Mouse (Mus musculus) MEL (cell line): Measurements from ENCODE around the gene Xntrpc. TPM values are rescaled to one million over a fixed set of nuclear protein-coding genes. Genes with fewer than 3 reads are reported as not detected.

Source experiments
- DNase-seq: peaks from one replicate; pipeline ENCODE4 v3.0.0; 2011; ENCODE audit warnings: low read depth, low spot score
- H3K27ac ChIP-seq: 2 replicates; pipeline ENCODE4 v1.5.1; 2012; ENCODE audit warnings: low read depth, mild to moderate bottlenecking, control low read depth, low read length, moderate library complexity; ENCODE audit not compliant: control insufficient read depth
- H3K27me3 ChIP-seq, 2 experiments: fragments of 150-350 bp in 1 of 2; sonication (generic) in 1 of 2; 2 replicates each; pipeline ENCODE4 v1.6.1; 2012; ENCODE audit warnings: low read length in 2 of 2, mild to moderate bottlenecking in 2 of 2, improper control_type of control experiment in 1 of 2, moderate library complexity in 1 of 2; ENCODE audit not compliant: insufficient read depth in 2 of 2, control insufficient read depth in 1 of 2
- H3K36me3 ChIP-seq, 2 experiments: 2 replicates each; pipeline ENCODE4 v1.6.1; 2012 to 2014; ENCODE audit warnings: low read length in 2 of 2, improper control_type of control experiment in 1 of 2, inconsistent platforms in 1 of 2, mild to moderate bottlenecking in 1 of 2; ENCODE audit not compliant: insufficient read depth in 2 of 2, control insufficient read depth in 1 of 2
- H3K4me1 ChIP-seq, 2 experiments: fragments of 150-350 bp in 1 of 2; sonication (generic) in 1 of 2; 2 replicates each; pipeline ENCODE4 v1.6.1; 2012; ENCODE audit warnings: low read length in 2 of 2, improper control_type of control experiment in 1 of 2, mild to moderate bottlenecking in 1 of 2; ENCODE audit not compliant: insufficient read depth in 2 of 2, control insufficient read depth in 1 of 2
- H3K4me3 ChIP-seq, 2 experiments: fragments of 150-350 bp in 1 of 2; sonication (generic) in 1 of 2; 2 replicates each; pipeline ENCODE4 v1.5.1; 2012; ENCODE audit warnings: low read depth in 2 of 2, low read length in 2 of 2, mild to moderate bottlenecking in 2 of 2, moderate library complexity in 2 of 2, control low read depth in 1 of 2, improper control_type of control experiment in 1 of 2; ENCODE audit not compliant: control insufficient read depth in 1 of 2, insufficient read depth in 1 of 2
- H3K79me2 ChIP-seq: 2 replicates; pipeline ENCODE4 v1.6.1; 2012; ENCODE audit warnings: mild to moderate bottlenecking, low read length, moderate library complexity; ENCODE audit not compliant: control insufficient read depth, poor library complexity, insufficient read depth
- H3K9ac ChIP-seq: 2 replicates; pipeline ENCODE4 v1.6.1; 2012; ENCODE audit warnings: low read depth, mild to moderate bottlenecking, control low read depth, low read length, moderate library complexity; ENCODE audit not compliant: control insufficient read depth, poor library complexity, severe bottlenecking
- H3K9me3 ChIP-seq: fragments of 150-350 bp; sonication (generic); replicated peaks from 2 replicates; pipeline ENCODE4 v1.6.1; 2012; ENCODE audit warnings: mild to moderate bottlenecking, low read length, improper control_type of control experiment, moderate library complexity; ENCODE audit not compliant: insufficient read depth
- CHD2 ChIP-seq: IDR thresholded peaks from 2 replicates; pipeline ENCODE4 v1.6.1; 2011; ENCODE audit warnings: low read length, improper control_type of control experiment
- E2F4 ChIP-seq: IDR thresholded peaks from 2 replicates; pipeline ENCODE4 v1.6.1; 2011; ENCODE audit warnings: low read depth, low read length, improper control_type of control experiment, borderline replicate concordance
- ETS1 ChIP-seq: IDR thresholded peaks from 2 replicates; pipeline ENCODE4 v1.6.1; 2012; ENCODE audit warnings: low read depth, mild to moderate bottlenecking, inconsistent platforms, low read length, improper control_type of control experiment, moderate library complexity
- GABPA ChIP-seq: IDR thresholded peaks from 2 replicates; pipeline ENCODE4 v1.6.1; 2012; ENCODE audit warnings: low read depth, mild to moderate bottlenecking, inconsistent platforms, low read length, improper control_type of control experiment, moderate library complexity
- GATA1 ChIP-seq: IDR thresholded peaks from 2 replicates; pipeline ENCODE4 v1.6.1; 2011; ENCODE audit warnings: low read depth, low read length, improper control_type of control experiment
- JUND ChIP-seq: IDR thresholded peaks from 2 replicates; pipeline ENCODE4 v1.6.1; 2011; ENCODE audit warnings: low read depth, mild to moderate bottlenecking, improper control_type of control experiment, low read length
- MAX ChIP-seq: IDR thresholded peaks from 2 replicates; pipeline ENCODE4 v1.6.1; 2011; ENCODE audit warnings: low read length, improper control_type of control experiment
- MAZ ChIP-seq: IDR thresholded peaks from 2 replicates; pipeline ENCODE4 v1.6.1; 2012; ENCODE audit warnings: low read depth, mild to moderate bottlenecking, inconsistent platforms, low read length, improper control_type of control experiment
- MYC ChIP-seq: IDR thresholded peaks from 2 replicates; pipeline ENCODE4 v1.6.1; 2011; ENCODE audit warnings: low read depth, mild to moderate bottlenecking, low read length, improper control_type of control experiment, moderate library complexity
- POLR2A ChIP-seq, 2 experiments: IDR thresholded peaks; 2 replicates each; pipeline ENCODE4 v1.6.1; 2011 to 2012; ENCODE audit warnings: low read length in 2 of 2, mild to moderate bottlenecking in 2 of 2, control low read depth in 1 of 2, improper control_type of control experiment in 1 of 2, low read depth in 1 of 2, moderate library complexity in 1 of 2; ENCODE audit not compliant: control insufficient read depth in 1 of 2, insufficient read depth in 1 of 2, poor library complexity in 1 of 2
- POLR2AphosphoS2 ChIP-seq: IDR thresholded peaks from 2 replicates; pipeline ENCODE4 v1.6.1; 2011; ENCODE audit warnings: low read length, improper control_type of control experiment
- RCOR1 ChIP-seq: IDR thresholded peaks from 2 replicates; pipeline ENCODE4 v1.6.1; 2012; ENCODE audit warnings: low read depth, mild to moderate bottlenecking, inconsistent platforms, low read length, improper control_type of control experiment
- TAL1 ChIP-seq: IDR thresholded peaks from 2 replicates; pipeline ENCODE4 v1.6.1; 2012; ENCODE audit warnings: mild to moderate bottlenecking, inconsistent platforms, low read length, moderate library complexity, mixed read lengths
- USF1 ChIP-seq: IDR thresholded peaks from 2 replicates; pipeline ENCODE4 v1.6.1; 2014; ENCODE audit warnings: low read depth, mild to moderate bottlenecking, inconsistent platforms, low read length, improper control_type of control experiment, moderate library complexity
- ZKSCAN1 ChIP-seq: IDR thresholded peaks from 2 replicates; pipeline ENCODE4 v1.6.1; 2012; ENCODE audit warnings: low read depth, mild to moderate bottlenecking, inconsistent platforms, low read length, improper control_type of control experiment, moderate library complexity
- polyA plus RNA-seq, 2 experiments: library from polyadenylated mRNA; stranded (reverse) in 1 of 2; unstranded in 1 of 2; fragments of >175 nt in 1 of 2; fragments of >200 nt in 1 of 2; gene quantifications; 2 replicates each; pipeline versions ENCODE4 v1.2.1 to v1.2.4; 2012; ENCODE audit warnings: low replicate concordance in 2 of 2, low read depth in 1 of 2; ENCODE audit not compliant: insufficient read length in 2 of 2, insufficient read depth in 1 of 2, missing spikeins in 1 of 2
- total RNA-seq: library from RNA; depleted of rRNA; stranded (reverse); fragments of 300-350 nt; gene quantifications from 2 replicates; pipeline ENCODE4 v1.2.3, GENCODE M21; 2012

Xntrpc gene
- total and polyA plus RNA-seq, 3 experiments, result 0.08 to 0.14 TPM; not detected in 1

- TF ChIP-seq GABPA (no peak), GATA1 (no peak), USF1 (peak; percentile 60; the same call in 1 of the 2 replicates)
- TF ChIP-seq, all 39 proteins: peak for 1
- DNase-seq, result no peak
- H3K9ac ChIP-seq, result no peak overlapping the region
These were observed 34.5 kb downstream of the Xntrpc start for GRCm38 (mm10) chr7:102099760-102100661.

GRCm38 (mm10) chr7:102100868-102101267 is 35.4 kb downstream of the Xntrpc start:
- H3K27me3 ChIP-seq, result no peaks in the 10 kb centered on the region
- H3K27ac ChIP-seq, result no peak overlapping the region
- no peak overlapping the region for H3K9ac ChIP-seq
- no peaks in the 10 kb centered on the region for H3K79me2 ChIP-seq
- H3K36me3 ChIP-seq, result peaks cover 0 to 3% of the 10 kb centered on the region in 2 experiments; a peak in 1 of 4 replicates
- no peaks in the 10 kb centered on the region for H3K9me3 ChIP-seq
- TF ChIP-seq POLR2AphosphoS2 (no peak), TAL1 (no peak), POLR2A (IDR thresholded peaks at IDR 0.05; ENCODE audit: control insufficient read depth in 1 of 2, insufficient read depth in 1 of 2, low read depth in 1 of 2, low read length in 2 of 2, poor library complexity in 1 of 2) (no peak), E2F4 (no peak), MAX (no peak), MAZ (no peak), JUND (no peak), CHD2 (no peak), USF1 (no peak), MYC (no peak)
- no peak overlapping the region for H3K4me3 ChIP-seq
- H3K4me1 ChIP-seq, result peaks cover 6 to 9% of the 10 kb centered on the region in 2 experiments
- no peak for DNase-seq

More at GRCm38 (mm10) chr7:102099760-102100661, 34.5 kb downstream of the Xntrpc start:
- Histone ChIP-seq H3K36me3 (peaks cover 0 to 3% of the 10 kb centered on the region in 2 experiments; a peak in 1 of 4 replicates), H3K27ac (no peak overlapping the region), H3K4me3 (no peak overlapping the region), H3K27me3 (no peaks in the 10 kb centered on the region), H3K9me3 (no peaks in the 10 kb centered on the region), H3K4me1 (peaks cover 6 to 9% of the 10 kb centered on the region in 2 experiments), H3K79me2 (no peaks in the 10 kb centered on the region)

- no peaks in the 10 kb centered on the region for H3K79me2 ChIP-seq
- DNase-seq, result no peak
- H3K9me3 ChIP-seq, result no peaks in the 10 kb centered on the region
- H3K9ac ChIP-seq, result no peak within 1 kb of the TSS
- H3K4me3 ChIP-seq, result no peak within 1 kb of the TSS
- no peaks in the 10 kb centered on the region; a peak in 1 of 4 replicates for H3K27me3 ChIP-seq
- TF ChIP-seq E2F4 (no peak), ZKSCAN1 (no peak), ETS1 (no peak), USF1 (no peak), RCOR1 (no peak)
- H3K36me3 ChIP-seq, result peaks cover 0 to 3% of the 10 kb centered on the region in 2 experiments; a peak in 1 of 4 replicates
- peaks cover 6 to 9% of the 10 kb centered on the region in 2 experiments for H3K4me1 ChIP-seq
- no peak within 1 kb of the TSS for H3K27ac ChIP-seq
These were observed 36.0 kb downstream of the Xntrpc start, which contains the start of gene Art1 for GRCm38 (mm10) chr7:102101487-102101886. Gene Art1 (plus strand): TSS chr7:102101743.
